Mouse (Mus musculus) spleen, postnatal 0 days (tissue): ENCODE results near the gene Cdyl. TPM values are rescaled to one million over a fixed set of nuclear protein-coding genes. Genes with fewer than 3 reads are reported as not detected.

Experiments used
- polyA plus RNA-seq: library from polyadenylated mRNA; unstranded; fragments of >200 nt; fragmentation: Nextera tagmentation; extraction: Ambion mirVana; gene quantifications from 2 replicates; pipeline ENCODE4 v1.2.1, GENCODE M21; 2015

Cdyl gene
- 14.6 and 15.6 TPM in 2 replicates for polyA plus RNA-seq

DNA sequence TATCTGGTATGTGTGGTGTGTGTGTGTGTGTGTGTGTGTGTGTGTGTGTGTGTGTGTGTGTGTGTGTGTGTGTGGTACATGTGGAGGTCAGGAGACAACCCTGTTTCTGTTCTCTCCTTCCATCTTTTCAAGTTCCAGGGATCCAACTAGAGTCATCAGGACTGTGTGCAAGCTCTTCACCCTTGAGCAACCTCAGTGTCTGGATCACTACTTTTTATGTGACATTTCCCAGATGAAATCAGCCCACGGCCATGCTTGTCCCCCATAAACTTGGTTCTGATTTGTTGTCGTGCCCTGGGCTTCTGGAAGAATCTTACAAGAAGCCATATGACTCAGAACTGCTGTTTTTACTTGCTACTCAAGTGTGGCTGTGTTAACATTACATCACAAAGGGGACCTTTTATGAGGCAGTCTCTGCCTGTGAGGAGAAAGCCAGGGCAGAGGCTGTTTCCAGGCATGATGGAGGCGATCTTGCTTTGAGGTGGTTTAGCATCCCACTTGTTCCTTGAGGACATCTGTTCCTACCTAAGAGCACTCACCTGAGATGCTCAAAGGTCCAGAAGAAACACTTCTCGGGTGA is at the start of gene Cdyl:
Gene Cdyl, plus strand, starts transcription at position 428 of the 580 bp plus-strand sequence.

DNA sequence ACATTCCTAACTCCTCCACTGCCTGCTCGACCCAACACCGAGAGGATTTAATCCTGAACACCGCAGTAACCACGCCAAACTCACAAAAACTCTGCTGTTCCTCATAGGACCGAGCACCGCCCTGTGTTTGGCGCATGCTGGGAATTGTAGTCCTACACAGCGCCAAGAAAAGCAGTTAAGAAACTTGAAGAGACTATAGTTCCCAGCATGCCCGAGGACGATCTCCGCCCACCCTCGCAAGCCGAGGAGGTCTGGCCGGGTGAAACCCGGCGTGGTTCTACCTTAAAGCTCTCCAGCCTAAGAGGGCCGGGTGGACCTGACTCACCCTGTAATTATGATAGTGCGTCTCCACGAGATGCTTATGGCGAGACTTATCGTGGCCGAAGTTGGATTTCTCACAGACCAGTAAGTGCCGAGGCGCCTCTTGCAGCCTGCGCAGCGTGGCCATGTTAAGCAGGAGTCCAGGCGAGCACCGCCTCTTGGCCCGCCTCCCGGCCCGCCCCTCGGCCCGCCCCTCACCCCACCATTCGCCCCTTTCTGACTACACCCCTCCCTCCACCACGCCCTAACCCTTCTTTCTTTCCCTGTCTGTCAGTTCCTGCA is 246.3 kb downstream of the Cdyl start, which contains the start of gene Rpp40:
Gene Rpp40, minus strand, starts transcription at position 481 of the 603 bp plus-strand sequence.

Other genes with a start within 250 kb of the Cdyl start
- gene Rpp40, start 246.5 kb downstream of the Cdyl start, polyA plus RNA-seq, result 10.5 and 12.6 TPM in 2 replicates